Mouse (Mus musculus) kidney, adult 2 months (tissue): ENCODE measurements around the gene Efcab11.

Experiments
- CTCF ChIP-seq: fragments of 200-500 bp; conservative IDR thresholded peaks from 2 replicates; pipeline ENCODE4 v1.5.1; 2011; ENCODE audit warnings: low read depth, mild to moderate bottlenecking, control low read depth, low read length, moderate library complexity, mixed read lengths; ENCODE audit not compliant: insufficient read depth, insufficient read length
- POLR2A ChIP-seq: fragments of 200-500 bp; IDR thresholded peaks from one replicate; pipeline ENCODE4 v1.6.1; 2011; ENCODE audit warnings: low read depth, low read length, control low read depth

- TF ChIP-seq CTCF (no peak), POLR2A (no peak)
Observed at GRCm38 (mm10) chr12:99885282-99885901, 1.2 kb upstream of the Efcab11 start.
